Mouse (Mus musculus) liver, adult 2 months (tissue): Measurements from ENCODE around the gene Tspan17. TPM values are rescaled to one million over a fixed set of nuclear protein-coding genes. Genes with fewer than 3 reads are reported as not detected.

Experiments used
- DNase-seq: peaks from one replicate; pipeline ENCODE4 v3.0.0-alpha.2; 2011; ENCODE audit warnings: low read depth, low spot score; ENCODE audit errors: extremely low read depth
- H3K27ac ChIP-seq: fragments of 200-500 bp; replicated peaks from 2 replicates; pipeline ENCODE4 v1.5.1; 2012; ENCODE audit warnings: low read depth, mild to moderate bottlenecking, control low read depth, inconsistent platforms, low read length; ENCODE audit not compliant: insufficient read depth
- H3K27me3 ChIP-seq: fragments of 200-500 bp; 2 replicates; pipeline ENCODE4 v1.6.1; 2012; ENCODE audit warnings: mild to moderate bottlenecking, moderate library complexity, low read length, inconsistent platforms; ENCODE audit not compliant: control insufficient read depth, insufficient read depth
- H3K36me3 ChIP-seq: fragments of 200-500 bp; 2 replicates; pipeline ENCODE4 v1.6.1; 2012; ENCODE audit warnings: low read length, inconsistent platforms; ENCODE audit not compliant: control insufficient read depth, insufficient read depth
- H3K4me1 ChIP-seq: fragments of 200-500 bp; 2 replicates; pipeline ENCODE4 v1.6.1; 2011; ENCODE audit warnings: low read length; ENCODE audit not compliant: control insufficient read depth, insufficient read depth
- H3K4me3 ChIP-seq: fragments of 200-500 bp; 2 replicates; pipeline ENCODE4 v1.5.1; 2011; ENCODE audit warnings: low read depth, mild to moderate bottlenecking, control low read depth, low read length, moderate library complexity; ENCODE audit not compliant: insufficient read depth
- H3K79me2 ChIP-seq: fragments of 200-500 bp; 2 replicates; pipeline ENCODE4 v1.6.1; 2012; ENCODE audit warnings: inconsistent platforms, mild to moderate bottlenecking, low read length, moderate library complexity; ENCODE audit not compliant: control insufficient read depth, insufficient read depth
- H3K9ac ChIP-seq: fragments of 200-500 bp; 2 replicates; pipeline ENCODE4 v1.6.1; 2012; ENCODE audit warnings: low read depth, mild to moderate bottlenecking, control low read depth, inconsistent platforms, low read length
- CTCF ChIP-seq: fragments of 200-500 bp; IDR thresholded peaks from 2 replicates; pipeline ENCODE4 v1.5.1; 2011; ENCODE audit warnings: low read depth, low read length, control low read depth
- POLR2A ChIP-seq: fragments of 200-500 bp; IDR thresholded peaks from 2 replicates; pipeline ENCODE4 v1.6.1; 2011; ENCODE audit warnings: low read length, control low read depth; ENCODE audit not compliant: insufficient read depth; ENCODE audit errors: extremely low read depth
- WGBS: fragments of 180-500 bp; shearing (Covaris S2); methylation state at CpG from one replicate; pipeline ENCODE4 v1.1.7; 2018; 5-methylcytosine and 5-hydroxymethylcytosine counted together
- polyA plus RNA-seq: library from polyadenylated mRNA; depleted of rRNA; stranded (reverse); fragments of >200 nt; gene quantifications from 2 replicates; pipeline ENCODE4 v1.2.3, GENCODE M21; 2012
- total RNA-seq: library from RNA; depleted of rRNA; stranded (reverse); fragments of >200 nt; gene quantifications from 2 replicates; pipeline ENCODE4 v1.2.3, GENCODE M21; 2014

The Tspan17 gene
- total and polyA plus RNA-seq, 2 experiments, result 0.74 to 1.4 TPM

DNA sequence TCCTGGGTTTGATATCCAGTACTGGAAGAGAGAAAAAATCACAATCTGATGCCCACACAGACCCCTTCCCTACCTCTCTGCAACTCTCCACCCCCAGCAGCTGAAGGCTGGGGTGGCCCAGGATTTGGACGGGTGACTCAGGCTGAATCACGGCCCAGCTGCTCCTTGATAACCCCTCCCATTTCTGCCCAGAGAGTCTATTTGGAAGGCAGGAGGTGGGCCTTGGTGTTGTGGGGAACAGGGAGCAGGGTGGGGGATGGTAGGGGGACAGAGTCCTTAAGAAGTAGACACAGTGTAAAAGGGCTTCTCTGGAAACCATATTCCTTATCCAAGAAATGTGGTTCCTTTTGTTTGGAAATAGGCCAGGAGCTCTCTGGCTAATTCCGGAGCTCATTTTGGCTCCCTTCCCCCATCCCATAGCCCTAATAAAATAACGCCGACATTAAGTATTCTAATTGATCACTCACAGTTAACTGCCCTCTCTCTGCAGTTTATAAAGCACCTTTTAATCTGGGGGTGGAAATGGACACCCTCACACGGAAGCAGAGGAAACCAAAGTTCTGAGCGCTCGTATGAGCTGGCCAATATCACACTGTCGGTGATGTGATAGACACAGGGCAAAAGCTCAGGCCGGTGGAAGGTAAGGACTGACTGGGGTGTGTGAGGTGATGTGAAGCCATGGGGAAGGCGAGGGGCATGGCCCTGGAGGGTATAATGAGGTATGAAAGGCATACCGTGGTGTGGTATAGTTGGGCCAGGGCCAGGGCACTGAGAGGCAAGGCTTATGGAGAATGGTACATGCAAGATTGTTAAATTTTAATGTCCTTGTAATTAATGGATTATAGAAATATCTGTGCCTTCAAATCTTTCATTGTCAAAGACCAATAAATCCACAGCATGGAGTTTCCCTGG, 34.8 kb upstream of the Tspan17 start:
- peaks cover 5% of the 10 kb centered on the region for H3K27me3 ChIP-seq
- DNase-seq, result no peak

DNA sequence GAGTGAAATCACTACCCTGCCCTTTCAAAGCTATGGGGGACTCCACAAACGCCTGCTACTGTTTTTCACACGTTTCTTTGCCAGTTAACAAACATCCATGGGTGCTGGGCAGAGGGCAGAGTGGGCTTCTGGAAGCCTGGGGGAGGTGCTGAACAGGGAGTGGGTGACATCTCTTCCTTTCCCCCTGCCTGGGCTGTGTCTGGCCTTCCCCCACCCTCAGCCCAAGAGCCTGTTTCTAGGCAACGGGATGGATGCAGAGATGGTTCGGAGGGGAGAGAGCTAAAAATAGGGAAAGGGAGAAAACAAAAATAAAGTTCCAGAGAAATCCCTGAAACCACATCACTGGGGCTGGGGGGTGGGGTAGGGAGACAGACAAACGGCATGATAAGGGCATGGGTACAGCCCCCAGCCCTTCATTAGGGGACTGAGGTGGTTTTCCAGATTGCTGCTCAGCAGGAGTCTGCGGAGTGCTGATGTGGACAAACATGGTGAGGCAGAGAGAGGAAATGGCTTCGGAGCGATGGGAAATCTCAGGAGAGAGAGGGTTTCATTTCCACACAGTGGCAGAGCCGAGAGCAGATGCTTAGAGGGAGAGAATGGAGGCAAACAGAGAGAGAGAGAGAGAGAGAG, 33.9 kb upstream of the Tspan17 start:
- Histone ChIP-seq H3K36me3 (no peaks in the 10 kb centered on the region), H3K27me3 (no peaks in the 10 kb centered on the region; the same call in 1 of the 2 replicates), H3K27ac (no peak overlapping the region), H3K79me2 (no peaks in the 10 kb centered on the region), H3K4me3 (no peak overlapping the region), H3K4me1 (no peaks in the 10 kb centered on the region), H3K9ac (no peak overlapping the region)
- DNase-seq, result no peak
- no peak for TF ChIP-seq POLR2A
- no peak for TF ChIP-seq CTCF
- WGBS, result 34% methylated on average over 9 of the region's 9 CpGs

More for the DNA sequence above, 34.8 kb upstream of the Tspan17 start:
- no peak overlapping the region for H3K4me3 ChIP-seq
- no peak overlapping the region for H3K9ac ChIP-seq
- TF ChIP-seq POLR2A (no peak), CTCF (no peak)
- no peaks in the 10 kb centered on the region for H3K36me3 ChIP-seq
- no peaks in the 10 kb centered on the region for H3K4me1 ChIP-seq
- 53% methylated on average over 12 of the region's 12 CpGs for WGBS
- H3K27ac ChIP-seq, result no peak overlapping the region
- no peaks in the 10 kb centered on the region for H3K79me2 ChIP-seq

GRCm38 (mm10) chr13:54756156-54756712, 32.9 kb upstream of the Tspan17 start:
- no peaks in the 10 kb centered on the region; the same call in 1 of the 2 replicates for H3K27me3 ChIP-seq
- H3K4me3 ChIP-seq, result no peak overlapping the region
- no peak overlapping the region for H3K9ac ChIP-seq
- WGBS, result 84% methylated on average over 8 of the region's 8 CpGs
- no peak for TF ChIP-seq POLR2A
- TF ChIP-seq CTCF, result no peak
- no peaks in the 10 kb centered on the region for H3K79me2 ChIP-seq
- H3K27ac ChIP-seq, result no peak overlapping the region
- DNase-seq, result no peak
- no peaks in the 10 kb centered on the region for H3K4me1 ChIP-seq
- H3K36me3 ChIP-seq, result no peaks in the 10 kb centered on the region

GRCm38 (mm10) chr13:54757093-54757830, 31.9 kb upstream of the Tspan17 start:
- H3K27me3 ChIP-seq, result no peaks in the 10 kb centered on the region; the same call in 1 of the 2 replicates

DNA sequence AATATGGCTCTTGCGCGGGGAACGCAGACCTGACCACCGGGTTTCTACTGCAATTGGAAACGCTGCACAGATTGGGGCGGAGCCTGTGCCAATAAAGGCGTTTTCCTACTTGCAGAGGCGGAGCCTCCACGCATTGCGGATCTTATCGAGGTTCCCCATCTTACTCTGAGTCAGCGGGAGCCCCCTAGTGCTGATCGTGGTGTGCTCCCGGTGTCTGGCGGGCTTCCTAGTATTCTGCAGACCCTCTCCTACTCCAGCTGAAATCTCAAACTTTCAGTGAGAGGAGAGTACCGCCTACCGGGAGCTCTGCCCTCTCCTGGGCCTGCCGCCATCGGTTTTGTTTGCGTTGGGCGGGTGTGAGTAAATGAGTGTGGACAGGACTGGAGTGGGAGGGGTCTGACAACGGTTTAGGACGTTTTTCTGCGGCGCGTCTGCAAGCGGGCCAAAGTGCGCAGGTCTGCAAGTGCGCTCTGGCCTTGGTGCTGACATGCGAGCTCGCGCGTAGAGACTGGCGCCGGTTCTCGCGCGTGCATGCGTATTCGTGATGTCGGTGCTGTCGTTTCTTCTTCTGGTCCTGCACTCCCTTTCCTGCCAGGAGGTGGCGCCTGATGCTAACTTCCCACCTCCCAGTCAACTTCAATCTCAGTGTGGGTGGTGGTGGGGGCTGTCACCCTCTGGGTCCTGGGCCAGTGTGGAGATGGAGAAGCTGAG, 31.0 kb upstream of the Tspan17 start:
- Histone ChIP-seq H3K27ac (no peak overlapping the region), H3K4me3 (peak overlapping the region; percentile 11; the same call in 1 of the 2 replicates), H3K4me1 (no peaks in the 10 kb centered on the region), H3K27me3 (no peaks in the 10 kb centered on the region; the same call in none of the 2 replicates), H3K9ac (no peak overlapping the region), H3K36me3 (no peaks in the 10 kb centered on the region), H3K79me2 (no peaks in the 10 kb centered on the region)
- peak; percentile 76 for DNase-seq
- TF ChIP-seq CTCF, result peak; percentile 63
- no peak for TF ChIP-seq POLR2A
- WGBS, result under 1% methylated on average over 43 of the region's 43 CpGs

More at GRCm38 (mm10) chr13:54757093-54757830, 31.9 kb upstream of the Tspan17 start:
- Histone ChIP-seq H3K4me3 (no peak overlapping the region), H3K27ac (no peak overlapping the region), H3K36me3 (no peaks in the 10 kb centered on the region), H3K79me2 (no peaks in the 10 kb centered on the region), H3K9ac (no peak overlapping the region), H3K4me1 (no peaks in the 10 kb centered on the region)
- 48% methylated on average over 10 of the region's 10 CpGs for WGBS
- no peak for DNase-seq
- TF ChIP-seq CTCF (no peak), POLR2A (no peak)
